Mouse (Mus musculus) embryonic facial prominence, embryonic 13.5 days (tissue): Measurements from ENCODE around the gene Gnas. TPM values are rescaled to one million over a fixed set of nuclear protein-coding genes. Genes with fewer than 3 reads are reported as not detected.

ENCODE experiments used
- ATAC-seq: fragments of 200-750 bp; cut with Nextera tagmentation; 2 replicates; pipeline ENCODE4 v1.8.0; 2017; ENCODE audit warnings: low read depth; ENCODE audit not compliant: insufficient number of reproducible peaks, insufficient read depth, low FRiP score, low TSS enrichment
- H3K27ac ChIP-seq: fragments of 300-500 bp; sonication (generic); 2 replicates; pipeline ENCODE4 v1.5.1; 2015; ENCODE audit warnings: moderate library complexity, mild to moderate bottlenecking, inconsistent platforms
- H3K27me3 ChIP-seq: fragments of 300-500 bp; sonication (generic); 2 replicates; pipeline ENCODE4 v1.6.1; 2015; ENCODE audit warnings: mild to moderate bottlenecking, inconsistent platforms
- H3K36me3 ChIP-seq: fragments of 300-500 bp; sonication (generic); 2 replicates; pipeline ENCODE4 v1.6.1; 2015; ENCODE audit warnings: mild to moderate bottlenecking, inconsistent platforms
- H3K4me1 ChIP-seq: fragments of 300-500 bp; sonication (generic); 2 replicates; pipeline ENCODE4 v1.6.1; 2015; ENCODE audit warnings: inconsistent platforms
- H3K4me2 ChIP-seq: fragments of 300-500 bp; sonication (generic); 2 replicates; pipeline ENCODE4 v1.6.1; 2015; ENCODE audit warnings: moderate library complexity, mild to moderate bottlenecking, inconsistent platforms
- H3K4me3 ChIP-seq: fragments of 300-500 bp; sonication (generic); 2 replicates; pipeline ENCODE4 v1.5.1; 2015; ENCODE audit warnings: mild to moderate bottlenecking, inconsistent platforms
- H3K9ac ChIP-seq: fragments of 300-500 bp; sonication (generic); 2 replicates; pipeline ENCODE4 v1.6.1; 2015; ENCODE audit warnings: mild to moderate bottlenecking, inconsistent platforms
- H3K9me3 ChIP-seq: fragments of 300-500 bp; sonication (generic); 2 replicates; pipeline ENCODE4 v1.6.1; 2016; ENCODE audit warnings: inconsistent platforms
- WGBS: fragments of 180-500 bp; shearing (Covaris S2); methylation state at CpG from one replicate; pipeline ENCODE4 v1.1.7; 2015; ENCODE audit warnings: mixed read lengths; 5-methylcytosine and 5-hydroxymethylcytosine counted together
- polyA plus RNA-seq: library from polyadenylated mRNA; unstranded; fragments of >200 nt; fragmentation: Nextera tagmentation; extraction: Ambion mirVana; gene quantifications from 2 replicates; pipeline ENCODE4 v1.2.1, GENCODE M21; 2015

Gene Gnas
- polyA plus RNA-seq, 1 experiment from 2014 or later = 1,723 TPM

DNA sequence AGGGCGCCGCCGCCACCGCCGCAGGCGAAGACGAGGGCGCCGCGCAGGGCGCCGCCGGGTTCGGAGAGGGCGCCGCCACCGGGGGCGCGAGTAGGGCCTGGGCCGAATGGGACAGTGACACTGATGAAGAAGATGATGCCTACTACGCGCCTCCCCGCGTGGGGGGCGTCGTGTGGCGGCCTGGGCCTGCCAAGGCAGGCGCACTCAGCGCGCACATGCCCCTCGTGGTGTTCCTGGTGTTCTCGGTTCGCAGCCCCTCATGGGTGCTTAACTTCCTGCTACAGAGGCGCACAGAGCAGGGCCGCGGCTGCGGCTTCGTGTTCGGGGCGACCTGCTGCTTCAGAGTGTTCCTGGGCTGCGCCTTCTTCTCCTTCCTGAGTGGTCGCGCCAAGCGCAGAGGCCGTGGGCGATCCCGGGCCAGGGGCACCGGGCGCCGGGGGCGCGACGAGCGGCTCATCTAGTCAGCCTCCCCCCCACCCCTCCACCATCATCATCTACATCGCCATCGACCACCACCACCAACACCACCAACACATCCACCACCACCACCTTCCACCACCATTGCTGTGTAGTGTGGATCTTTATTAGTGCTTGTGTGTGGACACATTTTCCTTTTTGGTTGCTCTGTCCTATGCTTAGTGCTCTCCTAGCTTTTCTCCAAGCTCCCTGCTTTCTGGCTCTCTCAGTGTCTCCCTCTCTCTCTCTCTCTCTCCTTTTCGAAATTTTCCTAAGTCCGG lies 45.0 kb downstream of the Gnas start:
- WGBS = 41% methylated on average over 55 of the region's 58 CpGs
- Histone ChIP-seq H3K27me3 (no peaks in the 10 kb centered on the region), H3K9me3 (peaks cover 3% of the 10 kb centered on the region; the same call in 1 of the 2 replicates), H3K27ac (peak overlapping the region; percentile 99), H3K4me2 (peak overlapping the region; percentile 72), H3K36me3 (0 out of 2 replicates have a peak, but pooled peaks cover 9% of the 10 kb centered on the region), H3K9ac (peak overlapping the region; percentile 100), H3K4me3 (peak overlapping the region; percentile 83), H3K4me1 (peaks cover 25% of the 10 kb centered on the region)
- ATAC-seq = peak; percentile 0; the same call in 1 of the 2 replicates

DNA sequence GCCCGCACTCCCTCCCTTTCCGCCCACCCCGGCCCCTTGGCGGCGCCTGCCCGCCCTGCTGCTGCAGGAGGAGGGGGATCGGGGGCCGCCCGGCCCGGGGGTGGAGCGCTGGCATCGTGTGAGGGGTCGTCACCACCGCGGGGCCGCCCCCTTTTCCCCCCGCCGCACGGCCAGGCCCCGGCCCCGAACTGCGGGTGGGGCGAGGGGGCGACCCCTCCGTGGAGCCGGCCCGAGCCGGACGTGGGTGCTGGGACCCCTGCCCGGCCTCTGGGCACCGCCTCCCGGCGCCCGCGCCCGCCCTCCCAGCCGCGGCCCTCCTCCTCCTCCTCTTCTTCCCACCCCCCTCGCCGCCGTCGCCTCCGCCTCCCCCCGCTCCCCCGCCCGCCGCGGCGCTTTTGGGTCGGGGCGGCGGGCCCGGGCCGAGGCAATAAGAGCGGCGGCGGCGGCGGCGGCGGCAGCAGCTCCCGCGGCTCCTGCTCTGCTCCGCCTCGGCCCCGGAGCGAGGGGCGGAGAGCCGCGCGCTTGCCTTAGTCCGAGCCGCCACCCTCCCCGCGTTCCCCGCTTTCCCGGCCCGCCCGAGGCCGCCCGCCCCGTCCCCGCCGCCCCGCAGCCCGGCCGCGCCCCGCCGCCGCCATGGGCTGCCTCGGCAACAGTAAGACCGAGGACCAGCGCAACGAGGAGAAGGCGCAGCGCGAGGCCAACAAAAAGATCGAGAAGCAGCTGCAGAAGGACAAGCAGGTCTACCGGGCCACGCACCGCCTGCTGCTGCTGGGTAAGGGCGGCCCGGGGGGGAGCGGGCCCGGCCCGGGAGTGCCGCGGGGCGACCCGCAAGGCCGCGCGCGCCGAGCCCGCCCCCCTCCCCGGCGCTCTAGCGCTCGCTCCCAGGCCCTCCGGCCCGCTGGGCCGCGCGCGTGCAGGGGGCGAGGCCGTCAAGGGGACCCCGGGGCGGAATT lies 45.8 kb downstream of the Gnas start:
- peaks cover 3% of the 10 kb centered on the region; the same call in 1 of the 2 replicates for H3K9me3 ChIP-seq
- under 1% methylated on average over 84 of the region's 131 CpGs for WGBS
- no peaks in the 10 kb centered on the region for H3K27me3 ChIP-seq
- H3K36me3 ChIP-seq = 0 out of 2 replicates have a peak, but pooled peaks cover 9% of the 10 kb centered on the region
- ATAC-seq = peak; percentile 91
- H3K4me3 ChIP-seq = peak overlapping the region; percentile 83
- H3K4me1 ChIP-seq = peaks cover 34% of the 10 kb centered on the region
- H3K9ac ChIP-seq = peak overlapping the region; percentile 100
- peak overlapping the region; percentile 99 for H3K27ac ChIP-seq
- peak overlapping the region; percentile 72 for H3K4me2 ChIP-seq

DNA sequence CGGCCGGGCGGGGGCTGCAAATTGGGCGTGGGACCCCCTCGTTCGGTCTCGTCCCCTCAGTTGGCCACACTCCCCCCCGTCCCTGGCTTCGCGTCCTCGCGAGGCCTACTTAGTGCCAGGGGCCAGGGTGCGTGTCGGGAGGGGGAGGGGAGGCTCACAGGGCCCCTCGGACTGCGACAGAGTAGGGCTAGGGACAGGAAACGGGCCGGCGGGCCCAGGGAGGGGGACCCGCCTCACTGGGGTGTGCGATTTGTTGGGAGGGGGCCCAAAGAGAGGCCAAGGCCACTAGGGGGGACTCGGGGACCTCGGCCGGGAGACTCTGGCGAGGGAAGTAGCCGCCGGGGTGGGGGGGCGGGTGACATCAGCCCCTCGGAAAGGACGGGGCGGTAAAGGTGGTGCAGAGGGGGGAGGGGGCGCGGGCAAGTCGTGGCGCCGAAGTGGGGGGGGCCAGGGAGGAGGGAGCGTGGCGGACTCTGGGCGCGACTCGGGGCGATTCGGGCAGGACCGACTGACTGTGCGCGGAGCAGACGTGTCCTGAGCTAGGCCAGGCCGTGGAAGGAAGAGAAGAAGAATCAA lies 46.6 kb downstream of the Gnas start:
- Histone ChIP-seq H3K4me2 (peak overlapping the region; percentile 72), H3K27me3 (no peaks in the 10 kb centered on the region), H3K9ac (peak overlapping the region; percentile 100), H3K9me3 (peaks cover 3% of the 10 kb centered on the region; the same call in 1 of the 2 replicates), H3K4me3 (peak overlapping the region; percentile 83), H3K27ac (peak overlapping the region; percentile 99), H3K4me1 (peaks cover 41% of the 10 kb centered on the region), H3K36me3 (0 out of 2 replicates have a peak, but pooled peaks cover 9% of the 10 kb centered on the region)
- no peak for ATAC-seq
- 0% methylated on average over 42 of the region's 48 CpGs for WGBS

DNA sequence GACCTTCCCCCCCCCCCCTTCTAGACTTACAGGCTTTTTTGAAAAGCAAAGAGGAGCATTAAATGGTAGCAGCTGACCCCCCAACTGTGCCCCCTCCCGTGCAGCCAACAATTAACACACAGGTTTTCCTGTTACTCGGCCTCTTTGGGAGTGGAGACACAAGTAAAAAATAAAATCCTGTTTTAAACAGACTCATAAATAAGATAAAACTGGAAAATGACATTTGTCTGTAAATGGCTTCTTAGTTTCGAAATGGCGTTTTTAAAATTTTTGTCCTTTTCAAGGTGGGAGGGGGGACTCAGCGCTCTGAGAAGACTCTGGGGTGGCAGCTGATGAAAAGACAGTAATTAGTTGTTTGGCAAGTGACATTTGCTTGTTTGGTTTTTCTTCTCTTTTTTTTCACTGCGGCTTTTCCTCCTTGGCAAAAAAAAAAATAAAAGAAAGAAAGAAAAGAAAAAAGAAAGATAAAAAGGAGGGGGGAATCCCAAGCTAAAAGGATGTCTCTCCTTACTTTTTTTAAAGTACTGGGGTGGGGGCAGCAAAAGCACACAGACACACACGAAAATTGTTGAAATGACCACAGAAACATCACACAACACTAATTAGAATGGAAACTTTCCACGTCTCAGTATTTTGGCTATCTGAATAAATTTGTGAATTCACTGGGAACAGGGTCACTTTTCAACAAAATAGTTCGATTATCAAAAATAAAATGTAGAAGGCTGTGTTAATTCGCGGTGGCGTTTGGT lies 47.3 kb downstream of the Gnas start:
- Histone ChIP-seq H3K9ac (peak overlapping the region; percentile 100), H3K4me2 (peak overlapping the region; percentile 72), H3K36me3 (peaks cover 12% of the 10 kb centered on the region; the same call in 1 of the 2 replicates), H3K27ac (peak overlapping the region; percentile 99), H3K27me3 (no peaks in the 10 kb centered on the region), H3K9me3 (peaks cover 3% of the 10 kb centered on the region; the same call in 1 of the 2 replicates), H3K4me1 (peaks cover 48% of the 10 kb centered on the region), H3K4me3 (peak overlapping the region; percentile 83)
- WGBS = 16% methylated on average over 12 of the region's 12 CpGs
- ATAC-seq = no peak

DNA sequence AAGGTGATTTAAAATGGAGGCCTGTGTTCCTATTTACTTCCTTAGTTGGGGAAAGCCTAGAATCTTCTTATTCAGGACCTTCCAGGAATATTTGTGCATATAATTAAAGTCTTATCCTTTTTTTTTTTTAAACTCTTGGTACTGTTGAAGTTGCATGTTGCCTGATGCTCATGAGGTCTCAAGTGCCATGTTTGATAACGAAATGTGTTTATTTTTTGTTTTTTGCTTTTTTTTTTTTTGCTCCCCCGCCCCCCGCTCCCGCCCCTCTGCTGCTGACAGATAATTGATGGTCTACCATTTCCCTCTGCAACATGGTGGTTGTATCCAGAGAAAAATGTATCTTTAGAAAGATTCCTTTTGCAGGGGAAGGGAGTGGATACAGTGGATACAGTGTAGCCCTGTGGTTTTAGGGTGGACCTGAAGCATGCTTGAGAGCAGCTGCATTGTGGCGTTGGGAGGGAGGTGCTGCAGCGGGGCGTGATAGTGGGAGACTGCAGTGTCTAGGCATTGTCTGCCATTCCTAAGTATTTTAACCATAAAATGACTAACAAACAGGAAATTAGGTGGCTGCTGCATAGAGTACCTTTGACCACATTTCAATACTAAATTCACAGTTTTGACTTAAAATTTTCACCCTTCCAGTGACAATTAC lies 49.2 kb downstream of the Gnas start:
- Histone ChIP-seq H3K9ac (no peak overlapping the region), H3K4me1 (peaks cover 65% of the 10 kb centered on the region), H3K4me2 (peak overlapping the region; percentile 72), H3K27me3 (no peaks in the 10 kb centered on the region), H3K36me3 (peaks cover 5% of the 10 kb centered on the region; the same call in 1 of the 2 replicates), H3K27ac (no peak overlapping the region), H3K9me3 (peaks cover under 1% of the 10 kb centered on the region; the same call in 1 of the 2 replicates), H3K4me3 (peak overlapping the region; percentile 83; the same call in 1 of the 2 replicates)
- WGBS = 49% methylated on average over 7 of the region's 7 CpGs
- ATAC-seq = no peak

DNA sequence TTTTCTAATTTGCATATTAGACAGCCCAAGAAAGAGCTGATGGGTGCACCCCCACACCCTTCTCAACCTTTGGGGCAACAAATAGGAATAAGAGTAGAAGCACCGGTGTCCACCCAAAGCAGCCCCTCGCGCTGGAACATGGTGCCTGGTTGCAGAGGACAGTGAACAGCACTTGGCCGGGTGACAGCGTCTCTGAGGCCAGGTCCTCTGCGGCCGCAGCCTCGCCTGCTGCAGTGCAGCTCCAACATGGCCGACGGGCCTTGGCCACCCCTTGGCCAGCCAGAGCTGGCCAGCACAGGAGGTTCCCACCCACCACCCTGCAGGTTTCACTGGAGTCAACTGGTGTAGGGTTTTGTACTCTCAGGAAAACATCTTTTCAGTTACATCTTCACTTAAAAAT lies 50.3 kb downstream of the Gnas start:
- Histone ChIP-seq H3K36me3 (peaks cover 2% of the 10 kb centered on the region; the same call in 1 of the 2 replicates), H3K4me3 (no peak overlapping the region), H3K27me3 (no peaks in the 10 kb centered on the region), H3K4me1 (peaks cover 72% of the 10 kb centered on the region), H3K27ac (no peak overlapping the region), H3K9ac (no peak overlapping the region), H3K9me3 (no peaks in the 10 kb centered on the region), H3K4me2 (peak overlapping the region; percentile 72)
- 79% methylated on average over 10 of the region's 10 CpGs for WGBS
- no peak for ATAC-seq

DNA sequence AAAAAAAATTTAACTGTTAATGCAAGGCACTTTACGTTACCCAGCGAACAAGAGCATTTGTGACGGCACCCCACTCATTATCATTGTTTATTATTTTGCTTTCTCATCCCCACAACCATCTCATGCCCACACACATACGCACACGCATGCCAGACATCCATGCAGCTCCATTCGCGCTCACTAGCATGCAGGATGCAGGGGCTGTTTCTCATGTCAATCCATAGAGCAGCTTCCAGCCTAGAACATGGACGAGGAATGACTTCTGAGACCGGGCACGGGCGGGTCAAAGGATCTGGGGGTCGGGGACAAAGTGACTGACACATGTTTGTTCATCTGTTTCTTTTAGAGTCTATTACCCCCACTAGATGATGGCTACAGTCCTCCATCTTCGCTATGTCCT lies 53.2 kb downstream of the Gnas start:
- Histone ChIP-seq H3K9me3 (no peaks in the 10 kb centered on the region), H3K4me1 (peaks cover 97% of the 10 kb centered on the region), H3K4me2 (0 out of 2 replicates have a peak overlapping the region, but pooled peaks have one; percentile 33), H3K36me3 (peaks cover 10% of the 10 kb centered on the region), H3K9ac (no peak overlapping the region), H3K27me3 (no peaks in the 10 kb centered on the region), H3K27ac (no peak overlapping the region), H3K4me3 (no peak overlapping the region)
- no peak for ATAC-seq
- WGBS = 78% methylated on average over 13 of the region's 13 CpGs

DNA sequence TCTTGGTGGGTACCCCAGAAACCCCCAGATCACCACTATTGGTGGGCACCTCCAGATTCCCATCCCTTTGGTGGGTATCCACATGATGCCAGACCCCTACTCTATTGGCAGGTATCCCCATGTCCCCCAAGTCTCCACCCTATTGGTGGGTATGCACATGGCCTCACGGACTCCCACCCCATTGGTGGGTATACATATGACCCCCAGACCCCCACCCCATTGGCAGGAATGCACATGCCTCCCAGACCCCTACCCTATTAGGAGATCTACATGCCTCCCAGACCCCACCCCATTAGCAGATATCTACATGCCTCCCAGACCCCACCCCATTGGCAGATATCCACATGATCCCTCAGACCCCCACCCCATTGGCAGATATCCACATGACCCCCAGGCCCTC lies 55.6 kb downstream of the Gnas start:
- ATAC-seq = no peak
- Histone ChIP-seq H3K9me3 (no peaks in the 10 kb centered on the region), H3K4me3 (no peak overlapping the region), H3K27me3 (no peaks in the 10 kb centered on the region), H3K4me2 (no peak overlapping the region), H3K27ac (no peak overlapping the region), H3K4me1 (peaks cover 97% of the 10 kb centered on the region), H3K36me3 (peaks cover 28% of the 10 kb centered on the region), H3K9ac (no peak overlapping the region)
- 100% methylated on average over 1 of the region's 1 CpGs for WGBS

DNA sequence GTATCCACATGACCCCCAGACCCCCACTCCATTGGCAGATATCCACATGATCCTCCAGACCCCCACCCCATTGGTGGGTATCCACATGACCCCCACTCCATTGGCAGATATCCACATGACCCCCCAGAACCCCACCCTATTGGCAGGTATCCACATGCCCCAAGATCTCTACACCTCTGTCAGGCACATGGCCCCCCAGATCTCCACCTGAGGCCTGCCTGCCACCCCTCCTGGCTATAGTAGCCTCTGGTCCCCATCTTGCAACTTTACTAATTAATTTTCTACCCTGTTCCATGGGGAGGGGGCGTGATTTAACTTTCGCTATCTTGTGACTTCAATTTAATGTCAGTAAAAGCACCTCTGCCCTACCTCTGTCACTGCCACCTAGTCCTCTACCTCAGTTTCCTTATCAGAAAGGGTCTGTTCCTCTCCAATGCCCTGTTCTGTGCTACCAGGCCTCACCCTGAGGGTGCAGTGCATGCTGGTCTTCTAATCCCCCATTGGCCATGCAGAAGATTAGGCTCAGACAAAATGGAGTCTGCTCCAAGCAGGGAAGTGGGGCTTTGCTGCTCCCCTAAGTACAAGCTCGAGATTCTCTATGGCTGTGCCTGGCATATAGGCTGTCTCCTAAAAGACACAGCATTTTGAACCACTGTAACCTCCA lies 56.2 kb downstream of the Gnas start:
- Histone ChIP-seq H3K4me1 (peaks cover 97% of the 10 kb centered on the region), H3K4me3 (no peak overlapping the region), H3K4me2 (no peak overlapping the region), H3K27ac (no peak overlapping the region), H3K36me3 (peaks cover 35% of the 10 kb centered on the region), H3K9me3 (no peaks in the 10 kb centered on the region), H3K27me3 (no peaks in the 10 kb centered on the region), H3K9ac (no peak overlapping the region)
- ATAC-seq = no peak
- WGBS = 85% methylated on average over 3 of the region's 3 CpGs
